Mouse (Mus musculus) c-Kit-positive CD71-positive TER-119-negative erythroid progenitor cells, embryonic 14.5 days (primary cell): Measurements from ENCODE around the gene Sik2.

Experiments used
- DNase-seq: peaks from one replicate; pipeline ENCODE4 v3.0.0-alpha.2; 2013; ENCODE audit warnings: low read depth

The Sik2 gene

GRCm38 (mm10) chr9:51008841-51009655, at the start of gene Sik2:
Gene Sik2, minus strand, starts transcription at chr9:51009073.
- peak; percentile 81 for DNase-seq

GRCm38 (mm10) chr9:51056360-51057324, 47.8 kb upstream of the Sik2 start:
- no peak for DNase-seq

GRCm38 (mm10) chr9:51052180-51052579, 43.3 kb upstream of the Sik2 start:
- no peak for DNase-seq

- no peak for DNase-seq
Observed at GRCm38 (mm10) chr9:51042136-51042535, 33.3 kb upstream of the Sik2 start.

- no peak for DNase-seq
Observed at GRCm38 (mm10) chr9:51041491-51041980, 32.7 kb upstream of the Sik2 start.

GRCm38 (mm10) chr9:51032785-51033529, 24.1 kb upstream of the Sik2 start:
- DNase-seq, result no peak

- DNase-seq, result no peak
Observed at GRCm38 (mm10) chr9:51032291-51032690, 23.4 kb upstream of the Sik2 start.

- DNase-seq, result no peak
Observed at GRCm38 (mm10) chr9:51031603-51032002, 22.7 kb upstream of the Sik2 start.

- no peak for DNase-seq
Observed at GRCm38 (mm10) chr9:51030147-51030546, 21.3 kb upstream of the Sik2 start.

GRCm38 (mm10) chr9:51026952-51027351, 18.1 kb upstream of the Sik2 start:
- DNase-seq, result no peak

GRCm38 (mm10) chr9:51021123-51021795, 12.4 kb upstream of the Sik2 start:
- DNase-seq, result no peak

GRCm38 (mm10) chr9:51020351-51020750, 11.5 kb upstream of the Sik2 start:
- no peak for DNase-seq

GRCm38 (mm10) chr9:51019670-51020069, 10.8 kb upstream of the Sik2 start:
- DNase-seq, result no peak

- DNase-seq, result no peak
Observed at GRCm38 (mm10) chr9:51015732-51016131, 6.9 kb upstream of the Sik2 start.

- no peak for DNase-seq
Observed at GRCm38 (mm10) chr9:51013644-51014043, 4.8 kb upstream of the Sik2 start.

GRCm38 (mm10) chr9:51009656-51009950, 730 bp upstream of the Sik2 start:
- DNase-seq, result no peak

GRCm38 (mm10) chr9:51008068-51008840, 619 bp downstream of the Sik2 start:
- DNase-seq, result peak; percentile 29

GRCm38 (mm10) chr9:51007726-51008067, 1.2 kb downstream of the Sik2 start:
- no peak for DNase-seq

- DNase-seq, result peak; percentile 87
Observed at GRCm38 (mm10) chr9:51006846-51007245, 2.0 kb downstream of the Sik2 start.

GRCm38 (mm10) chr9:51004062-51004461, 4.8 kb downstream of the Sik2 start:
- no peak for DNase-seq

- no peak for DNase-seq
Observed at GRCm38 (mm10) chr9:50986677-50987076, 22.2 kb downstream of the Sik2 start.
